Mouse (Mus musculus): Measurements from ENCODE around the gene Uhrf1.

Uhrf1 gene

GRCm38 (mm10) chr17:56337791-56338190, 34.7 kb downstream of the Uhrf1 start:
- CTCF ChIA-PET, result interaction anchor here (3.8 kb wide), 1 partner anchor 13 kb away, joined by 10 read pairs; no protein-coding TSS in a partner anchor

GRCm38 (mm10) chr17:56338909-56339308, 35.8 kb downstream of the Uhrf1 start:
- CTCF ChIA-PET, result interaction anchor here (1.3 to 3.8 kb wide), 2 partner anchors 9 to 12 kb away, joined by 4 to 10 read pairs; no protein-coding TSS in a partner anchor

DNA sequence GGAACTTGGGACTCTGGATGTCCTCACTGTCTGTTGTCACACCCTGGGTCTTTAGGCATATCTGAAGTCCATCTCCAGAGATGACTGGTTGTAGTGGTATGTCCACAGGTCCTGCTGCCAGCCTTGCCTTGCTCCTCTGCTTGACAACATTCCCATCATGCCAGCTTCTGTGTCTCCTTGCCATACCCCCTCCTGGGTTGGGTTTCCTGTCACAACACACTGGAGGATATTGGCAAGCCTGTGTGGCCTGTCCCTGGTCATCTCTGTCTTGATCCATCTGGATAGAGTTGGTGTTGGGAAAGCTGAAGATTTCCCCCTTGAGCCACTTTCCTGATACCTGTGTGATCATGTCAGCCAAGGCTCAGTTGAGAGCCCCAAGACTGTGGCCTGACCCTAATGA, 37.6 kb downstream of the Uhrf1 start:
- CTCF ChIA-PET, result interaction anchor here (0.7 to 3.8 kb wide), 2 partner anchors 10 to 54 kb away, joined by 3 to 10 read pairs; no protein-coding TSS in a partner anchor

GRCm38 (mm10) chr17:56343466-56343865, 40.3 kb downstream of the Uhrf1 start:
- CTCF ChIA-PET, result interaction anchor here (1.2 kb wide), 1 partner anchor 17 kb away, joined by 3 read pairs; the partner anchor contains the start of gene Kdm4b

GRCm38 (mm10) chr17:56345364-56345763, 42.2 kb downstream of the Uhrf1 start:
- CTCF ChIA-PET, result interaction anchor here (0.7 kb wide), 1 partner anchor 326 kb away, joined by 19 read pairs; no protein-coding TSS in a partner anchor

- CTCF ChIA-PET, result no interaction called here
Measured at GRCm38 (mm10) chr17:56348128-56348527, 45.0 kb downstream of the Uhrf1 start.

GRCm38 (mm10) chr17:56348586-56348985, 45.5 kb downstream of the Uhrf1 start:
- CTCF ChIA-PET, result no interaction called here

GRCm38 (mm10) chr17:56350694-56351093, 47.6 kb downstream of the Uhrf1 start:
- CTCF ChIA-PET, result interaction anchor here (1.8 to 1.9 kb wide), 2 partner anchors 11 to 72 kb away, joined by 7 to 10 read pairs; no protein-coding TSS in a partner anchor

GRCm38 (mm10) chr17:56356921-56357885, 54.1 kb downstream of the Uhrf1 start:
- CTCF ChIA-PET, result interaction anchor here (0.8 to 1.3 kb wide), 4 partner anchors 10 to 195 kb away, joined by 3 to 4 read pairs (median 3); no protein-coding TSS in a partner anchor

DNA sequence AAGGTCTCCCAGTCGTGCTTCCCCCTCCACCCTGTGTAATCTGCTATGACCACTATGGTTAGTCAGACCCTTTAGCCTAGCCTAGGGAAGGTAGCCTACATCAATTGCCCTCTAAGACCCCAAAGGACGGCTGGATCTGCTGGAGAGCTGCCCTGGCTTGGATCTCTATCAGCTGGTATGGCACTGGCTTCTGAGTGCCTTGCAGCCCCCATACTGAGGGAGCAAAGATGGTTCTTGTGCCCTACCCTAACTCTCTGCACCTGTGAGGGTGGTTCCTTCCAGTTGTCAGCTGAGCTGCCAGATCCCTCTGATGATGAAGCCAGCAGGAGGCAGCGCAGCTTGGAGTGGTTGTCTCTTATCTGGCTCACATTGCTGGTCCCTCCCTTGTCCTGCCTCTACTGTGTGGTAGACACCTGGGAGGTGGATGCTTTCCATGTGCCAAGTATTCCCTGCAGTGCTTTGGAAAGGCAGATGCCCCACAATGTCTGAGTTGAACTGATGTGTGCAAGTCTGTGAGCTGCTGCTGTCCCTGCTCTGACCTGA, 56.1 kb downstream of the Uhrf1 start:
- CTCF ChIA-PET, result interaction anchor here (0.6 to 0.7 kb wide), 3 partner anchors 17 to 243 kb away, joined by 5 to 8 read pairs (median 5); no protein-coding TSS in a partner anchor

GRCm38 (mm10) chr17:56359864-56360263, 56.7 kb downstream of the Uhrf1 start:
- CTCF ChIA-PET, result interaction anchor here (0.6 kb wide), 1 partner anchor 119 kb away, joined by 8 read pairs; no protein-coding TSS in a partner anchor

GRCm38 (mm10) chr17:56360451-56360850, 57.3 kb downstream of the Uhrf1 start:
- CTCF ChIA-PET, result no interaction called here

DNA sequence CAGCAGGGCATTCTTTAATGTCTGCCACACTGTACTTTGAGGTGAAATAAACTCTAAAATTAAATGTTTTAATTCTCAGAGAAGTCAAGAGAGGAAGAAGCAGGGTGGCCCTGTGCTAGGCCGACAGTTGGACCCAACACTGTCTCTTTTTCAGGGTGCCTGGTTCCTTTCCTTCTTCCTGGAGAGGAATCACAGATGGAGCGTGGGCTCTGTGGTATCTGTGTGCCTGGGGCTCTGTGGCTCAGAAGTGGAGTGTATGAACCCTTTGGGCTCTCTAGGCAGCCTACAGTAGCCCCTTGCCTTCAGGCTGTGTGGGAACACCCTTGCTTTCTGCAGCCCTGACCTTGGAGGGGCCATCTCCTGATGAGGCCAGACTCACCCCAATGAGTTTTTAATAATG, 58.4 kb downstream of the Uhrf1 start:
- CTCF ChIA-PET, result no interaction called here

GRCm38 (mm10) chr17:56365791-56366673, 62.9 kb downstream of the Uhrf1 start:
- CTCF ChIA-PET, result no interaction called here

GRCm38 (mm10) chr17:56368291-56368790, 65.2 kb downstream of the Uhrf1 start:
- CTCF ChIA-PET, result no interaction called here

- CTCF ChIA-PET, result no interaction called here
Measured at GRCm38 (mm10) chr17:56370090-56370489, 67.0 kb downstream of the Uhrf1 start.

GRCm38 (mm10) chr17:56371029-56371660, 68.0 kb downstream of the Uhrf1 start:
- CTCF ChIA-PET, result interaction anchor here (0.6 kb wide), 1 partner anchor 70 kb away, joined by 8 read pairs; no protein-coding TSS in a partner anchor

DNA sequence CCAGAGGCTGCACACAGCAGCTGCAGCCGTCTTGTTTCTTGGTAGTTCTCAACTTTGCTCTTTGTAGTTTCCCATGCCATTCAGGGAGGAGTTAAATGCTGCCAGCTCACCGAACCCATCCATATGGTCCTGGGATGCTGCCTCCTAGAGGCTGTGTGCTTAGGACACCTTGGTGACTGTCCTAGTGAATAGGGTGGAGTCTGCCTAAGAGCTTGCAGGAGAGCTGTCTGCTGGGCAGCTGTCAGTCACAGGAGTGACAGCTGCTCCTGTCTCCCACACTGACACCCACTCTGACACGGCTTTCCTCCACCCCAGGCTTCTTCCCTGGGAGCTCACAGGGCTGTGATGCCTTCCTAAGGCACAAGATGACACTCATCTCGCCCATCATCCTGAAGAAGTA, 69.0 kb downstream of the Uhrf1 start:
- CTCF ChIA-PET, result no interaction called here
